Mouse (Mus musculus): ENCODE data around the gene Pafah1b2.

GRCm38 (mm10) chr9:45935628-45936210 lies 76.8 kb downstream of the Pafah1b2 start, which contains the start of gene Tagln:
- TF ChIP-seq CTCF (IDR thresholded peaks at IDR 0.05; ENCODE audit: borderline replicate concordance, insufficient read depth, low read depth, low read length) = no peak
- no peak for TF ChIP-seq POLR2A (IDR thresholded peaks at IDR 0.05; ENCODE audit: borderline replicate concordance, insufficient read depth, low read length)
